Mouse (Mus musculus): ENCODE measurements around the gene Ccdc14.

- TF ChIP-seq POLR2A (IDR thresholded peaks at IDR 0.05; ENCODE audit: insufficient read depth, low read length) (no peak), EP300 (IDR thresholded peaks at IDR 0.05; ENCODE audit: insufficient read depth, low read depth, low read length) (no peak), CTCF (IDR thresholded peaks at IDR 0.05; ENCODE audit: low read depth, low read length) (no peak)
Observed at GRCm38 (mm10) chr16:34674365-34674764, 16.1 kb upstream of the Ccdc14 start.
